Comparison of ENCODE assay signal across 19 mouse cellular contexts in genomic region chr10:75720215-75720614, GRCm38 (mm10). TPM values are rescaled to one million over a fixed set of nuclear protein-coding genes. Genes with fewer than 3 reads are reported as not detected.
A peak's percentile ranks its signal among the peaks of the same experiment; 100 is the strongest.
DNase-seq lines count a peak whose midpoint lies in the region; ATAC-seq and TF ChIP-seq lines count a peak whose summit lies in the region.
"Had no signal": no experiment of that assay in that cellular context is flagged by ENCODE, and none has a peak within 500 bp of the region (broad histone marks: within the 10 kb centered on the region; RNA-seq: fewer than 3 reads in every experiment).

No protein-coding gene starts in this region.

- H3K27me3 ChIP-seq in heart, postnatal 0 days (ENCODE audit: control insufficient read depth, insufficient read depth, low read length), result no peaks in the 10 kb centered on the region
- H3K27me3 ChIP-seq: heart, embryonic 12.5 days; lung, embryonic 15.5 days; midbrain, embryonic 12.5 days had no signal

- peaks cover 94% of the 10 kb centered on the region for H3K36me3 ChIP-seq in heart, postnatal 0 days (replicated peaks; ENCODE audit: control insufficient read depth, insufficient read depth, low read length)

- DNase-seq in heart, postnatal 0 days (ENCODE audit: low spot score), result no peak
- DNase-seq in heart, postnatal 25 days (ENCODE audit: low spot score), result no peak
- peak; percentile 44 to 71 for DNase-seq in left cerebral cortex, postnatal 14 days (ENCODE audit: low spot score in 2 of 2)
- no peak for DNase-seq in left cerebral cortex, adult 11 months (ENCODE audit: low spot score)
- peak; percentile 54 to 67 for DNase-seq in right cerebral cortex, postnatal 10 days (ENCODE audit: low spot score in 2 of 2)
- no peak for DNase-seq in right cerebral cortex, postnatal 4 days
- no peak for DNase-seq in spleen, adult 12 weeks (ENCODE audit: low spot score)
- DNase-seq: adrenal gland, adult 8-10 months; cerebellum, postnatal 36 days; kidney, adult 2 months; kidney, postnatal 4 days; right cerebral cortex, postnatal 25 days; thymus, adult 18-20 months had no signal

- no peak overlapping the region for H3K9ac ChIP-seq in heart, postnatal 0 days (replicated peaks; ENCODE audit: low read depth, low read length)
- H3K9ac ChIP-seq: heart, embryonic 12.5 days; lung, embryonic 15.5 days; midbrain, embryonic 12.5 days had no signal

- H3K4me3 ChIP-seq in heart, postnatal 0 days (ENCODE audit: low read depth, low read length), result no peak overlapping the region
- H3K4me3 ChIP-seq: embryonic facial prominence, embryonic 10.5 days; heart, embryonic 12.5 days; lung, embryonic 15.5 days; midbrain, embryonic 12.5 days had no signal

- H3K4me2 ChIP-seq in heart, postnatal 0 days (ENCODE audit: low read depth, low read length), result no peak overlapping the region
- H3K4me2 ChIP-seq: heart, embryonic 12.5 days; liver, embryonic 11.5 days; lung, embryonic 15.5 days; midbrain, embryonic 12.5 days had no signal

- WGBS in heart, postnatal 0 days, result 79% methylated on average over 5 of the region's 5 CpGs

- TF ChIP-seq CTCF in heart, postnatal 0 days (IDR thresholded peaks at IDR 0.05; ENCODE audit: low read depth), result 0 out of 2 replicates have a peak, but pooled peaks have one; percentile 16

- H3K9me3 ChIP-seq in heart, postnatal 0 days (replicated peaks; ENCODE audit: control insufficient read depth, low read length), result no peaks in the 10 kb centered on the region
- H3K9me3 ChIP-seq: embryonic facial prominence, embryonic 10.5 days; G1E; heart, embryonic 12.5 days; lung, embryonic 15.5 days; midbrain, embryonic 12.5 days had no signal

- intact Hi-C loops in heart, postnatal 25 days (cut with DNase I), result no loop called here
- intact Hi-C loops in left cerebral cortex, postnatal 14 days (cut with DNase I), result loop anchor here (5.0 kb wide), 2 partner anchors 83 to 133 kb away; partner anchors contain the start of gene Ggt5

- H3K4me1 ChIP-seq in heart, postnatal 0 days (ENCODE audit: control insufficient read depth, insufficient read depth), result no peaks in the 10 kb centered on the region
- H3K4me1 ChIP-seq: embryonic facial prominence, embryonic 10.5 days; heart, embryonic 12.5 days; lung, embryonic 15.5 days; midbrain, embryonic 12.5 days had no signal

- no peak overlapping the region for H3K27ac ChIP-seq in heart, postnatal 0 days (ENCODE audit: low read depth)
- H3K27ac ChIP-seq: embryonic facial prominence, embryonic 10.5 days; lung, embryonic 15.5 days; midbrain, embryonic 12.5 days had no signal

- ATAC-seq in heart, postnatal 0 days (ENCODE audit: insufficient read depth, low read depth), result no peak

- no peak for TF ChIP-seq EP300 in heart, postnatal 0 days (IDR thresholded peaks at IDR 0.05; ENCODE audit: low read depth)

RNA-seq across cellular contexts. Expression of gene Cabin1, which starts 43.9 kb away (rescaled TPM):
- total RNA-seq in heart, postnatal 0 days (2014; rRNA removed; ENCODE audit: low replicate concordance), result 44.1 and 194 TPM in 2 replicates
- polyA plus RNA-seq in heart, postnatal 0 days (2015; fragmentation: Nextera tagmentation; extraction: Ambion mirVana), result 13.8 and 14.0 TPM in 2 replicates
- 10 to 100 TPM; 19.6 to 22.6 TPM for total RNA-seq in heart, postnatal 25 days (2021)
- 10 to 100 TPM; 79.8 to 82.9 TPM for total RNA-seq in left cerebral cortex, postnatal 14 days (2021)

RNA-seq across cellular contexts. Expression of gene Ddt, which starts 53.0 kb away (rescaled TPM):
- total RNA-seq in heart, postnatal 0 days (2014; rRNA removed; ENCODE audit: low replicate concordance), result 66.7 and 83.0 TPM in 2 replicates
- polyA plus RNA-seq in heart, postnatal 0 days (2015; fragmentation: Nextera tagmentation; extraction: Ambion mirVana), result 82.1 and 84.8 TPM in 2 replicates
- total RNA-seq in heart, postnatal 25 days (2021), result 100 to 1,000 TPM in 1 of 2 experiments, 10 to 100 TPM in 1; 93.7 to 102 TPM
- 10 to 100 TPM; 32.8 to 40.5 TPM for total RNA-seq in left cerebral cortex, postnatal 14 days (2021)

Comparison
In these comparisons a context has a peak if more than half of its experiments do, and no peak if none do; other contexts are left out.
1. DNase-seq: peak in left cerebral cortex, postnatal 14 days (2 of 2) and right cerebral cortex, postnatal 10 days (2 of 2); none in heart, postnatal 0 days (single experiment), heart, postnatal 25 days (single experiment), left cerebral cortex, adult 11 months (single experiment), right cerebral cortex, postnatal 4 days (single experiment) and spleen, adult 12 weeks (single experiment).